Mouse (Mus musculus): Measurements from ENCODE around the gene Camk1.
A peak's percentile ranks its signal among the peaks of the same experiment; 100 is the strongest.

Gene Camk1

GRCm38 (mm10) chr6:113306322-113306985 lies 37.3 kb downstream of the Camk1 start:
- DNase-seq (ENCODE audit: low spot score in 2 of 2) = peak; percentile 100

DNA sequence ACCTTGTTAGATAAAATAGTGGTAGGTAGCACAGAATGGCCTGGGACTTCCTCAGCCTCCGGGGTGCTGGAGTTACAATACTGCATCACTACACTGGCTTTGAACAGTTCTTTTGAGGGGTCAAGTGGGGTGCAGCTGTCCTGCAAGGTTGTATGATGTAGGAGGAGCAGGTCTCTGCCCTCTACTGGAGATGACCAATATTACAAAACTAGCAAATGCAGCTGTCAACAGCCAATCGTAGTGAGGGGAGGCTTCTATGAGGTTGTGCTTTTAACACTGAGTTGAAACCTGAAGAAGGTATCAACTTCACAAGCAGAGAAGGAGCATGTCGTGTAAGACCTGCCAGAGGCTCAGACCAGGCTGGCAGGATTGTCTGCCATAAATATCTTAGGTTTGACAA lies 41.5 kb downstream of the Camk1 start:
- no peak for DNase-seq (ENCODE audit: low spot score in 2 of 2)

DNA sequence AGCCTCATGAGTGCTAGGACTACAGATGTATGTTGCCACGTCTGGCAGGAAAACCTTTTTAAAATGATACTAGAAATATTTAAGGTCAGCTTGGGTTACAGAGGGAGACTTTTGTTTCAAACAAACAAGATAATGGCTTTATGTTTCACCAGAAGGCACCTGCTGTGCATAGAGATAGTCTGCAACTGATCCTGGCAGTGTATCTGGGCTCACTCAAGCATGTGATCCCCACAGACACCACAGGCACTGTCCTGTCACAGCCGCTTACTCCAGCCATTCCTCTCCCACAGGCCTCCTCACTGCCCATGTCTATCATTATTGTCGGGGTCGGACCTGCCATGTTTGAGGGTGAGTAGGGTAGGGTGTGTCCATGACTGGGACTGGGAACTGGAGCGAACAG lies 42.4 kb downstream of the Camk1 start:
- no peak for DNase-seq (ENCODE audit: low spot score in 2 of 2)

DNA sequence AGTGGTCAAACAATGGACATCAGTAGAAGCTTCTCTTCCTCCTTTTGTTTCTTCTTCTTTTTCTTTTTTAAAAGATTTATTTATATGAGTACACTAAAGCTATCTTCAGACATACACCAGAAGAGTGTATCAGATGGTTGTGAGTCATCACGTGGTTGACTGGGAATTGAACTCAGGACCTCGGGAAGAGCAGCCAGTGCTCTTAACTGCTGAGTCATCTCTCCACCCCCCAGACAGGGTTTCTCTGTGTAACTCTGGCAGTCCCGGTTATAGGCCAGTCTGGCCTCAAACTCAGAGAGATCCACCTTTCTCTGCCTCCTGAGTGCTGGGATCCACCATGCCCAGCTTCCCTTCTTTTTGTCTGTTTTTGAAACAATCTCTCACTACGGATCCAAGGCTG lies 47.1 kb downstream of the Camk1 start:
- no peak for DNase-seq (ENCODE audit: low spot score in 2 of 2)

DNA sequence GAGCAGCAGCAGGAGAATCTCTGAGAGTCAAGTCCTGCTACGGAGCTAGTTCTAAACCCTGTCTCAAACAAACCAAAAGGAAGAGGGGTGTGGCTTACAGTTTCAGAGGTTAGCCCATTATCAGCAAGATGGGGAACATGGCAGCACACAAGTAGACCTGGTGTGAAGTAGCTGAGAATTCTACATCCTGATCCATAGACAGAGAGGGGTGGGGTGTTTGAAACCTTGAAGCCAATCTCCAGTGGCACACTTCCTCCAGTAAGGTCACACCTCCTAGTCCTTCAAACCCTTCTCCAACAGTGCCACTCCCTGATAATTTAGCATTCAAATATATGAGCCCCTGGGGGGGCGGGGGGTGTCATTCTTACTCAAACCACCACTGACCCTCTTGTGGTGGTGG lies 47.7 kb downstream of the Camk1 start:
- DNase-seq (ENCODE audit: low spot score in 2 of 2) = no peak

DNA sequence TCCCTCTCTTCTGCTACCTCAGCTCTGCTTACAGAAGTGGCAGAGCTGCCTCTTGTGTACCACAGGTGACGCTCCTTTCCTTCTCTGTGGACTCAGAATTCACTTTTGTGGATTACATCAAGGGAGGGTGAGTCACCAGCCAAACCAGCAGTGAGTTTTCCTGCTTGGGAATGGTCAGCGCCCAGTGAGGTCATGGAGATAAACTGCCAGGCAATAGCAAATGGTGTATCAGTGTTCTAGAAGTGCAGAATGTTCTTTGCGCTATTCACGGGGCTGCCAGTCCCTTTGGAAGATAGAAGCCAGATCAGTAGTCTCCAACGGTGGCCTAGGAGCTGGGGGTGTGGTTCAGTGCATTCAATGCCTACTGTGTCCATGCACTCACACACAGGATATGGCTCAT lies 50.8 kb downstream of the Camk1 start:
- no peak for DNase-seq (ENCODE audit: low spot score in 2 of 2)

GRCm38 (mm10) chr6:113290346-113290745 lies 53.4 kb downstream of the Camk1 start:
- DNase-seq (ENCODE audit: low spot score in 2 of 2) = no peak

GRCm38 (mm10) chr6:113289346-113289745 lies 54.4 kb downstream of the Camk1 start:
- no peak for DNase-seq (ENCODE audit: low spot score in 2 of 2)

DNA sequence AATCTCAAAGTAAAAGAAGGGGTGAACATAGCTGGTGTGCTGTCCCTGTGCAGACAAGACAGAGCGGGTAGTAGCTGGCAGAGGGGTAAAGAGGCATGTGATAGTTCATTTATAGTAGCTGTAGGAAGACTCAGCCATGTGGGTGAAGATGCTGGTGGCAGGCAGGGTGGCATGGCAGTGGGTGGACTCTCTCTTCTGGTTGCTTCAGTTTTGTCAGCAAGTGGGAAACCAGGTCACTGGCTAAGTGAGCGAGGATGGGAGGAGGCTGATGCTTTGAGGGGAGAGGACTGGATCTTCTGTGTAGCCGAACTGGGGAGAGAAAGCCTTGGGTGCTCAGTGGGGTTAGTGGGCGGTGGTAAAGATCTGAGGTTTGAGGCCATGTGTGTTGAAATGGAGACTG lies 56.5 kb downstream of the Camk1 start:
- no peak for DNase-seq (ENCODE audit: low spot score in 2 of 2)

- no peak for DNase-seq (ENCODE audit: low spot score in 2 of 2)
These were observed 57.5 kb downstream of the Camk1 start for GRCm38 (mm10) chr6:113286316-113286715.

- no peak for DNase-seq (ENCODE audit: low spot score in 2 of 2)
These were observed 58.9 kb downstream of the Camk1 start for GRCm38 (mm10) chr6:113284931-113285330.

All from urinary bladder, postnatal 4 days (tissue).